Mouse (Mus musculus) ES-E14 (cell line): ENCODE measurements at regions not wholly inside any gene's neighbourhood (a gene's known extent, or its start where the extent isn't known, plus 50 kb on each side); places are given as distances from the start of the nearest gene placed in this dataset.

Experiments
- DNase-seq: peaks from one replicate; pipeline ENCODE4 v3.0.0-alpha.2; 2013; ENCODE audit warnings: low read depth, low spot score
- H3K27ac ChIP-seq: 2 replicates; pipeline ENCODE4 v1.5.1; 2012; ENCODE audit warnings: low read depth, mild to moderate bottlenecking, low read length, moderate library complexity, mixed read lengths; ENCODE audit not compliant: poor library complexity, insufficient read depth, severe bottlenecking
- H3K36me3 ChIP-seq: 2 replicates; pipeline ENCODE4 v1.6.1; 2012; ENCODE audit warnings: mild to moderate bottlenecking, low read length, moderate library complexity, mixed read lengths; ENCODE audit not compliant: control insufficient read depth, poor library complexity, insufficient read depth, severe bottlenecking
- H3K4me1 ChIP-seq, 2 experiments: fragments of 150-350 bp in 1 of 2; sonication (generic) in 1 of 2; 2 replicates each; pipeline ENCODE4 v1.6.1; 2012; ENCODE audit warnings: low read length in 2 of 2, mild to moderate bottlenecking in 1 of 2, mixed read lengths in 1 of 2; ENCODE audit not compliant: control insufficient read depth in 2 of 2, insufficient read depth in 2 of 2, poor library complexity in 1 of 2
- H3K4me3 ChIP-seq, 2 experiments: fragments of 150-350 bp in 1 of 2; sonication (generic) in 1 of 2; 2 replicates each; pipeline ENCODE4 v1.5.1; 2012; ENCODE audit warnings: low read length in 2 of 2, low read depth in 1 of 2, mild to moderate bottlenecking in 1 of 2, mixed read lengths in 1 of 2; ENCODE audit not compliant: insufficient read depth in 1 of 2, poor library complexity in 1 of 2, severe bottlenecking in 1 of 2
- H3K9ac ChIP-seq: 2 replicates; pipeline ENCODE4 v1.6.1; 2012; ENCODE audit warnings: low read depth, mild to moderate bottlenecking, low read length, mixed read lengths; ENCODE audit not compliant: poor library complexity, insufficient read depth, severe bottlenecking
- H3K9me3 ChIP-seq: fragments of 150-350 bp; sonication (generic); 2 replicates; pipeline ENCODE4 v1.6.1; 2012; ENCODE audit warnings: low read depth, mild to moderate bottlenecking, low read length; ENCODE audit not compliant: control insufficient read depth, insufficient read depth
- CHD2 ChIP-seq: IDR thresholded peaks from 2 replicates; pipeline ENCODE4 v1.6.1; 2014; ENCODE audit warnings: mild to moderate bottlenecking, low read depth, low read length, inconsistent platforms
- HCFC1 ChIP-seq: IDR thresholded peaks from 2 replicates; pipeline ENCODE4 v1.6.1; 2012; ENCODE audit warnings: low read length, inconsistent platforms, borderline replicate concordance; ENCODE audit not compliant: insufficient read depth
- MAFK ChIP-seq: IDR thresholded peaks from 2 replicates; pipeline ENCODE4 v1.6.1; 2014; ENCODE audit warnings: mild to moderate bottlenecking, low read depth, low read length, inconsistent platforms; ENCODE audit not compliant: insufficient read depth
- ZC3H11A ChIP-seq: IDR thresholded peaks from 2 replicates; pipeline ENCODE4 v1.6.1; 2012; ENCODE audit warnings: low read depth, mild to moderate bottlenecking, inconsistent platforms, low read length, borderline replicate concordance
- ZNF384 ChIP-seq: IDR thresholded peaks from 2 replicates; pipeline ENCODE4 v1.6.1; 2012; ENCODE audit warnings: low read depth, low read length, inconsistent platforms
- in situ Hi-C, 2 experiments: fragments of 600-800 bp; cut with MboI; formaldehyde crosslinking; loops; one replicate each; pipeline ENCODE4 v1.15.1; 2025; ENCODE audit warnings: low sequenced_read_pairs in 2 of 2, inconsistent platforms in 1 of 2; ENCODE audit not compliant: unreplicated experiment in 2 of 2

- DNase-seq = no peak
- no peak overlapping the region for H3K4me3 ChIP-seq
- H3K9me3 ChIP-seq = no peaks in the 10 kb centered on the region
- H3K4me1 ChIP-seq = 0 out of 4 replicates have a peak, but pooled peaks cover 0 to 2% of the 10 kb centered on the region in 2 experiments
- H3K9ac ChIP-seq = no peak overlapping the region
- H3K27ac ChIP-seq = no peak overlapping the region
- in situ Hi-C loops = no loop called here
- no peaks in the 10 kb centered on the region for H3K36me3 ChIP-seq
- TF ChIP-seq ZC3H11A = no peak
- TF ChIP-seq CHD2 = no peak
Measured at GRCm38 (mm10) chr5:52075096-52075495, 115.2 kb downstream of the Dhx15 start.

- in situ Hi-C loops = no loop called here
- Histone ChIP-seq H3K27ac (no peak overlapping the region), H3K4me3 (no peak overlapping the region), H3K9ac (no peak overlapping the region), H3K9me3 (no peaks in the 10 kb centered on the region), H3K36me3 (no peaks in the 10 kb centered on the region), H3K4me1 (no peaks in the 10 kb centered on the region)
- TF ChIP-seq HCFC1 (no peak), ZC3H11A (peak; percentile 91), ZNF384 (no peak), MAFK (no peak), CHD2 (no peak)
- DNase-seq = peak; percentile 81
Measured at GRCm38 (mm10) chr5:52064804-52065451, 125.4 kb downstream of the Dhx15 start.

- in situ Hi-C loops = no loop called here
- no peaks in the 10 kb centered on the region for H3K4me1 ChIP-seq
- H3K27ac ChIP-seq = no peak overlapping the region
- H3K9me3 ChIP-seq = no peaks in the 10 kb centered on the region
- H3K4me3 ChIP-seq = no peak overlapping the region
- no peak overlapping the region for H3K9ac ChIP-seq
- no peak for TF ChIP-seq MAFK
- TF ChIP-seq ZNF384 = no peak
- no peak for TF ChIP-seq ZC3H11A
- TF ChIP-seq HCFC1 = no peak
- no peak for TF ChIP-seq CHD2
- DNase-seq = no peak
- no peaks in the 10 kb centered on the region for H3K36me3 ChIP-seq
Measured at GRCm38 (mm10) chr5:52062214-52062613, 128.1 kb downstream of the Dhx15 start.

- no peaks in the 10 kb centered on the region for H3K4me1 ChIP-seq
- TF ChIP-seq MAFK (no peak), CHD2 (no peak), ZNF384 (no peak), ZC3H11A (no peak), HCFC1 (no peak)
- DNase-seq = no peak
- H3K9ac ChIP-seq = no peak overlapping the region
- no peak overlapping the region for H3K27ac ChIP-seq
- in situ Hi-C loops = no loop called here
- H3K4me3 ChIP-seq = no peak overlapping the region
- H3K36me3 ChIP-seq = no peaks in the 10 kb centered on the region
- H3K9me3 ChIP-seq = no peaks in the 10 kb centered on the region
Measured at GRCm38 (mm10) chr5:52061226-52061625, 129.1 kb downstream of the Dhx15 start.

- Histone ChIP-seq H3K9me3 (no peaks in the 10 kb centered on the region), H3K4me3 (no peak overlapping the region), H3K36me3 (no peaks in the 10 kb centered on the region), H3K4me1 (no peaks in the 10 kb centered on the region), H3K9ac (no peak overlapping the region), H3K27ac (no peak overlapping the region)
- DNase-seq = no peak
- TF ChIP-seq HCFC1 (no peak), MAFK (no peak), ZC3H11A (no peak), CHD2 (no peak), ZNF384 (no peak)
- in situ Hi-C loops = no loop called here
Measured at GRCm38 (mm10) chr5:52057261-52057660, 133.1 kb downstream of the Dhx15 start.
